Mouse (Mus musculus) frontal cortex, adult 2 months (tissue): ENCODE results near the gene Pstk. TPM values are rescaled to one million over a fixed set of nuclear protein-coding genes. Genes with fewer than 3 reads are reported as not detected.
"Not testable (repeated sequence)": the region's sequence is repeated elsewhere in the genome, so short reads cannot be mapped to it uniquely, and the experiment has no call there.

Experiments
- DNase-seq, 2 experiments: peaks; one replicate each; pipeline ENCODE4 v3.0.0; 2022; ENCODE audit warnings: low spot score in 1 of 2; ENCODE audit errors: extremely low spot score in 1 of 2
- polyA plus RNA-seq: library from polyadenylated mRNA; depleted of rRNA; stranded (reverse); fragments of >200 nt; gene quantifications from 2 replicates; pipeline ENCODE4 v1.2.3, GENCODE M21; 2012; rRNA removed

Gene Pstk
- polyA plus RNA-seq, 1 experiment: 57.6 TPM

- DNase-seq: no peak
These were observed 40.4 kb downstream of the Pstk start for GRCm38 (mm10) chr7:131411221-131411940.

- DNase-seq: no peak
These were observed 41.0 kb downstream of the Pstk start for GRCm38 (mm10) chr7:131411941-131412270.

GRCm38 (mm10) chr7:131416742-131417141 lies 45.8 kb downstream of the Pstk start:
- not testable (repeated sequence) for DNase-seq

- DNase-seq: no peak
These were observed 46.7 kb downstream of the Pstk start for GRCm38 (mm10) chr7:131417605-131418004.

- DNase-seq: no peak
These were observed 54.0 kb downstream of the Pstk start for GRCm38 (mm10) chr7:131424912-131425311.

GRCm38 (mm10) chr7:131427331-131427730 lies 56.4 kb downstream of the Pstk start:
- DNase-seq: peak in 1 of 2 experiments; percentile 16

- DNase-seq: peak in 1 of 2 experiments; percentile 74
These were observed 61.3 kb downstream of the Pstk start for GRCm38 (mm10) chr7:131432244-131432643.

GRCm38 (mm10) chr7:131434276-131434675 lies 63.3 kb downstream of the Pstk start:
- no peak for DNase-seq

- no peak for DNase-seq
These were observed 66.1 kb downstream of the Pstk start for GRCm38 (mm10) chr7:131437051-131437450.

Other genes with a start within 250 kb of the Pstk start
- not detected in 2 replicates for gene 4933402N03Rik, start 224.8 kb upstream of the Pstk start, polyA plus RNA-seq
- 0.06 and 0.17 TPM in 2 replicates for gene 5430419D17Rik, start 196.7 kb upstream of the Pstk start, polyA plus RNA-seq
- 0.23 and 0.30 TPM in 2 replicates for gene Cuzd1, start 48.8 kb upstream of the Pstk start, polyA plus RNA-seq
- gene Fam24b, start 41.6 kb upstream of the Pstk start, polyA plus RNA-seq: 0.14 and 0.17 TPM in 2 replicates
- gene Fam24a, start 37.3 kb upstream of the Pstk start, polyA plus RNA-seq: not detected in 2 replicates
- gene 2310057M21Rik, start 8.4 kb upstream of the Pstk start, polyA plus RNA-seq: 15.3 and 17.2 TPM in 2 replicates
- gene Ikzf5, start 39.4 kb downstream of the Pstk start, polyA plus RNA-seq: 15.6 and 18.5 TPM in 2 replicates
- gene Acadsb, start 39.5 kb downstream of the Pstk start, polyA plus RNA-seq: 35.7 and 42.8 TPM in 2 replicates
- gene Hmx3, start 171.7 kb downstream of the Pstk start, polyA plus RNA-seq: not detected in 2 replicates
- gene Hmx2, start 177.6 kb downstream of the Pstk start, polyA plus RNA-seq: not detected in 2 replicates
- 75.0 and 75.8 TPM in 2 replicates for gene Bub3, start 189.1 kb downstream of the Pstk start, polyA plus RNA-seq